Mouse (Mus musculus) heart, embryonic 16.5 days (tissue): ENCODE results near the gene Arid5b. TPM values are rescaled to one million over a fixed set of nuclear protein-coding genes. Genes with fewer than 3 reads are reported as not detected.

Experiments used
- ATAC-seq: fragments of 200-750 bp; cut with Nextera tagmentation; replicated peaks from 2 replicates; pipeline ENCODE4 v1.8.0; 2017; ENCODE audit warnings: moderate number of reproducible peaks; ENCODE audit not compliant: insufficient read depth, low FRiP score; ENCODE audit errors: extremely low read depth
- H3K27ac ChIP-seq: fragments of 300-500 bp; sonication (generic); 2 replicates; pipeline ENCODE4 v1.5.1; 2014; ENCODE audit warnings: mild to moderate bottlenecking, low read length, control low read depth, moderate library complexity
- H3K27me3 ChIP-seq: fragments of 300-500 bp; sonication (generic); 2 replicates; pipeline ENCODE4 v1.6.1; 2014; ENCODE audit warnings: low read length, mixed read lengths; ENCODE audit not compliant: control insufficient read depth, insufficient read depth
- H3K36me3 ChIP-seq: fragments of 300-500 bp; sonication (generic); 2 replicates; pipeline ENCODE4 v1.6.1; 2014; ENCODE audit not compliant: control insufficient read depth, insufficient read depth
- H3K4me1 ChIP-seq: fragments of 300-500 bp; sonication (generic); 2 replicates; pipeline ENCODE4 v1.6.1; 2014; ENCODE audit warnings: low read length, mixed read lengths; ENCODE audit not compliant: control insufficient read depth, insufficient read depth
- H3K4me2 ChIP-seq: fragments of 300-500 bp; sonication (generic); 2 replicates; pipeline ENCODE4 v1.6.1; 2014; ENCODE audit warnings: low read depth, mild to moderate bottlenecking, control low read depth, low read length
- H3K4me3 ChIP-seq: fragments of 300-500 bp; sonication (generic); 2 replicates; pipeline ENCODE4 v1.5.1; 2014; ENCODE audit warnings: mild to moderate bottlenecking, control low read depth, low read length
- H3K9ac ChIP-seq: fragments of 300-500 bp; sonication (generic); 2 replicates; pipeline ENCODE4 v1.6.1; 2014; ENCODE audit warnings: low read length, control low read depth
- H3K9me3 ChIP-seq: fragments of 300-500 bp; sonication (generic); replicated peaks from 2 replicates; pipeline ENCODE4 v1.6.1; 2016; ENCODE audit warnings: low read length; ENCODE audit not compliant: control insufficient read depth
- WGBS: fragments of 180-500 bp; shearing (Covaris S2); extraction: QIAGEN DNeasy Blood & Tissue Kit; methylation state at CpG from one replicate; pipeline ENCODE4 v1.1.7; 2014; 5-methylcytosine and 5-hydroxymethylcytosine counted together
- polyA plus RNA-seq: library from polyadenylated mRNA; unstranded; fragments of >200 nt; fragmentation: Nextera tagmentation; extraction: Ambion mirVana; gene quantifications from 2 replicates; pipeline ENCODE4 v1.2.1, GENCODE M21; 2015

Gene Arid5b
- polyA plus RNA-seq, 1 experiment from 2014 or later, result 19.6 TPM

DNA sequence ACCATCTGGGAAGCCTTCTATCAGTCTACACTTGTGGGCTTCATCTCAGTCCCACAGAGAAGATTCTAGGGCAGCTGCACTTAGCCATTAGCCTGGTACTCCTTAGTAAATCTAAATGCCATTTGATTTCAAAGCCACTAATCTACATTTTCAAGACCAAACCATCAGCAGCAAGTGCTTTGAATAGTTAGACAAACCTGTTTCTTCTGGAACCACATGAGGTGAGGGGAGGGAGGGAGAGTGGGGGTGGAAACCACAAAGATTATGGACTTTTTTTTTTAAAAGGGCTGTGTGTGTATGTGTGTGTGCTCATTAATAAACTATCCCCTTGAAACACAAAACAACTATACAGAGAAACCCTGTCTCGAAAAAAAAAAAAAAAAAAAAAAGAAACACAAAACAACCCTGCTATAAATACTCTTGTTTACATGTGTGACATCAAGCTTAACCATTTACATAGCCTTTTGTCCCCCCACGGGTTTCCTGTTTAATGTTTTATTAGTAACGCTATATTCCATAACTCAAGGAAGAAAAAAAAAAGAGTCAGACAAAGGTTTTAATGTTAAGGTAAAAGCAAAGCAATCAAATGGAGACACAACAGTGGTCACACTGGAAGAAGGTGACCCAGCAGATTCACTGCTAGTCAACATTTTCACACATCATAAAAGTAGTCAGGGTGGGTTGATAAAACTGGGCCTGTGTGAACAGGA lies 38.3 kb downstream of the Arid5b start:
- H3K4me1 ChIP-seq, result peaks cover 8% of the 10 kb centered on the region; the same call in 1 of the 2 replicates
- no peaks in the 10 kb centered on the region for H3K9me3 ChIP-seq
- WGBS, result 68% methylated on average over 3 of the region's 3 CpGs
- H3K4me2 ChIP-seq, result no peak overlapping the region
- H3K9ac ChIP-seq, result no peak overlapping the region
- no peak overlapping the region for H3K4me3 ChIP-seq
- no peak overlapping the region; the same call in 1 of the 2 replicates for H3K27ac ChIP-seq
- ATAC-seq, result no peak
- H3K36me3 ChIP-seq, result peaks cover 19% of the 10 kb centered on the region
- H3K27me3 ChIP-seq, result no peaks in the 10 kb centered on the region

DNA sequence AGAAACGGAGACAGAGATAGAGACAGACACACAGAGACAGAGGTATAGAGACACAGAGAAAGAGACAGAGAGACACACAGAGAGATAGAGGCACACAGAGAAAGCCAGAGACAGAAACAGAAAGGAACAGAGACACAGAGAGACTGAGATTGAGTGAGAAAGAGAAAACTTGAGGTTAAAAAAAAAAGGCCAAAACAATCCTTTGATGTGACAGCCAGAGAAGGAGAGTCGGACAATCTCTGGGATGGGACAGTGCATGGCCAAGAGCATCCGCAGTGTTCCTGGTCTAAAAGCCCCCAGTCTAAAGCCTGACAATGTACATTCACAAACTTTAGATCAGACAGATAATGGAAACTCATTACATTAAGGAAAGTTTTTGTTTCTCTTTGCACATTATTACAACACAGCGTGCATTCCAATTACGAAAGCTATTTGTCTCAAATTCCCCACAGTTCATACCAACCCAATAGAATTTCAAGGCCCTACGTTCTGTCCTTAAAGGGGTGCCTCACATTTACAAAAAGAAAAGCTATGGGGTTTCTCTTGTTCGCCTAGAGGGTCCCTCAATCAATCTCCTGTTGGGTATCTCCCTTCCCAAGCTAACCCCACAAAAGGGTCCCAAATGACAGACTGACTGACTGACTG lies 39.0 kb downstream of the Arid5b start:
- no peak overlapping the region for H3K4me3 ChIP-seq
- H3K27me3 ChIP-seq, result no peaks in the 10 kb centered on the region
- H3K4me1 ChIP-seq, result peaks cover 8% of the 10 kb centered on the region; the same call in 1 of the 2 replicates
- H3K9me3 ChIP-seq, result no peaks in the 10 kb centered on the region
- no peak overlapping the region for H3K9ac ChIP-seq
- 75% methylated on average over 7 of the region's 7 CpGs for WGBS
- no peak for ATAC-seq
- no peak overlapping the region for H3K4me2 ChIP-seq
- peak overlapping the region; percentile 18; the same call in 1 of the 2 replicates for H3K27ac ChIP-seq
- peaks cover 22% of the 10 kb centered on the region for H3K36me3 ChIP-seq

DNA sequence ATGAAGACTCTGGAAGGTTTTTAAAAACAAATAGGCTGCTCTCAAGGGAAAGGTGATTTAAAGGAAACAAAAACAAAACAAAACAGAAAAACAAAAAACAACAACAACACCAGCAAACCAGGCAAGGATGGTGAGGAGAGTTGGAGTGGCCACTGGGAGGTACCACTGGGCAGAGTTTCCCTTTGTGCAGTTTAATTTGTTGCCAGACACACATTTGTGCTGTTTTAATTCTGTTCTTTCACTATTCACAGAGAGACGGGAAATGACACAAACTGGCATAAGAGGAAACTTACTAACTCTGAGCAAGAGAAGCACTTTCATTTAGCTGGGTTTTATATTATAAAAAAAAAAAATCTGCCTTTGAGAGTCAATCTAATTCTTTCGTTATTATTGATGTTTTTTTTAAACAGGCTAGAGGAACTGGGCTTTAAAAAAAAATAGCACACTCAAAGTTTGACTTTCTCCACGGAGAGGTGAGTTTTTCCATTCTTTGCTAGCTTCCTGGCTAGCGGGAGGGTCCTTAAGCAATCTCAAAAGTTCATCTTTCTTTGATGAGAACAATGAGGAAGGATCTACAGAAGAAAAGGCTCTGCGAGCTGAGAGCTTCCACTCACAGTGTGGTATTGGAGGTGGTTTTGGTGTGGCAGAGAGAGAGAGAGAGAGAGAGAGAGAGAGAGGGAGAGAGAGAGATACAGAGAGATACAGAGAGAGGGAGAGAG lies 39.7 kb downstream of the Arid5b start:
- peaks cover 28% of the 10 kb centered on the region for H3K36me3 ChIP-seq
- WGBS, result 50% methylated on average over 5 of the region's 5 CpGs
- H3K4me3 ChIP-seq, result no peak overlapping the region
- ATAC-seq, result no peak
- H3K4me2 ChIP-seq, result peak overlapping the region; percentile 27; the same call in 1 of the 2 replicates
- peak overlapping the region; percentile 27; the same call in 1 of the 2 replicates for H3K27ac ChIP-seq
- H3K9me3 ChIP-seq, result no peaks in the 10 kb centered on the region
- H3K27me3 ChIP-seq, result no peaks in the 10 kb centered on the region
- no peak overlapping the region for H3K9ac ChIP-seq
- H3K4me1 ChIP-seq, result peaks cover 8% of the 10 kb centered on the region; the same call in 1 of the 2 replicates

DNA sequence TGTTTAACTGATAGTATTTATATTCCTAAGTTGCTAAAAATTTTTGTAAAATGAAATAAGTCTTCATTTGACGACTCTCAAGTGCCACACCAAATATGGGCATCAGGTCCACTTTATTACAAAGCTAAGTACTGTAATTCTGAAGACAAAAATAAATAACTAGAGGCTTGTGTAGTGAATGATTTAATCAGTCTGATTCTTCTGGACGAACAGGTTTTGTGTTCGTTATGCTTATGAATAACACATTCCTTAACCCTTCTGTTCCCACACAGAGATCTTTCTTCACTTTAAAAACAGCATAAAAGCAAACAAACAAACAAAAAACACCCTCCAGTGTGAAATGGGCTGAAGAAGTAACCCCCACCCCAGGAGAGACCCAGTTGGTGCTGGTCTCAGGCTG lies 40.4 kb downstream of the Arid5b start:
- Histone ChIP-seq H3K36me3 (peaks cover 33% of the 10 kb centered on the region), H3K4me3 (no peak overlapping the region), H3K9ac (no peak overlapping the region), H3K4me2 (no peak overlapping the region), H3K4me1 (peaks cover 8% of the 10 kb centered on the region; the same call in 1 of the 2 replicates), H3K27ac (peak overlapping the region; percentile 27), H3K9me3 (no peaks in the 10 kb centered on the region), H3K27me3 (no peaks in the 10 kb centered on the region)
- 57% methylated on average over 3 of the region's 3 CpGs for WGBS
- no peak for ATAC-seq

DNA sequence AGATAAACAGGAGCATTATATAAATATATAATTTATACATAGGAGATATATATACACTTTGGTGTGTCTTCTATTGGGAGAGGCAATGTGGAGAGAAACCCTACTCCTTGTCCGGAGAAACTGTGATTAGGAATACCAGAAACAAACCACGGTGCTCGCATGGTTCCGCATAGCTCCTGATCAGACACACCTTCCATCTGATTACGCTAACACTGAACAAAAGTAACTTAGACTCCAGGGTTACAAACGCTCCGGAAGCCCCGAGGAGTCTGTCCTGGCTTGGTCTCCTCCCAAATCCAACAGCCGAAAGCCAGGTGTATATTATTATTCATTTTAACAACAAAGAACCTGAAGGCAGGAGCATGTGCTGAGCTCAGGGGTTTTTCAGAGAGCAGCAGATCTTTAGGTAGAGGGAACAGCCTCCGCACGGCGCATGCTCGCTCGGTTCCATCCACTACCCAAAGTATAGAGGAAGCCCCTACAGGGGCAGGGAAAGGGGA lies 41.5 kb downstream of the Arid5b start:
- Histone ChIP-seq H3K27ac (no peak overlapping the region), H3K4me3 (no peak overlapping the region), H3K4me1 (peaks cover 8% of the 10 kb centered on the region; the same call in 1 of the 2 replicates), H3K27me3 (no peaks in the 10 kb centered on the region), H3K4me2 (no peak overlapping the region), H3K9ac (no peak overlapping the region), H3K9me3 (no peaks in the 10 kb centered on the region), H3K36me3 (peaks cover 26% of the 10 kb centered on the region)
- ATAC-seq, result no peak
- 83% methylated on average over 14 of the region's 14 CpGs for WGBS

DNA sequence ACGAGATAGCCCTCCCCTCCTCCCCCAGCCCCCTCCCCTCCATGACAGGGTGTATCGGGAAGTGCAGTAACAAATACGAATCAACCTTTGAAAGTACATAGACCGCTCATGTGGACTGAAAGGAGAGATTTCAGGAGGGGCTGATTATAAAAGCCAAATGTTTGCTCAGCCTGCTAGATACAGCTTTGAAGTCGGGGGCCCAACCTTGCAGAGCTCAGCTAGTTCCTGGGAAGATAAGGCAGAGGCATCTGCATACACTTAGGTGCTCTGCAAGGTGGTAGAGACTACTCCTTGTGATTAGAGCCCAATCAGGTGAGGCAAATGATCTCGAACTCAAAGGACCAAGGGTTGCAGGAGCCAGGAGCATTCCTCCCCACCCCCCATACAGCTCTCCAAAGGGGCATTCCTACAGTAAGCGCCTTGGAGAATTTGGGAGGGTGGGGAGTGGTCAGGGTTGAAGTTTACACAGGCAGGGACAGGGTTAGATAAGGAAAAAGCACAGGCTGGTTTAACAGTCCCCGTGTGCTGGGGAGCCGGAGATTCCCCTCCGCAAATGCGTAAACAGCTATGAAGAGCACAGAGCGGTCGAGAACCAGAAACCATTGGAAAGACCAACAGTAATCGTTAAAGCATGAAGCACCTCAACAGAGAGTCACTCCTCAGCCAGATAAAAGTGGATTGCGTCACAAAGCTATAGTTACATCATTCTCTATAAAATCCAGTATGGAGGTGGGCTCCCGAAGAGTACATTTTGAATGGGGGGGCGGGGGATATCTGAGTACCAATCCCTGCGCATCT lies 47.0 kb downstream of the Arid5b start:
- H3K9ac ChIP-seq, result peak overlapping the region; percentile 54
- peaks cover 18% of the 10 kb centered on the region for H3K4me1 ChIP-seq
- ATAC-seq, result peak; percentile 41; the same call in 1 of the 2 replicates
- 41% methylated on average over 18 of the region's 18 CpGs for WGBS
- H3K4me3 ChIP-seq, result no peak overlapping the region
- no peaks in the 10 kb centered on the region for H3K27me3 ChIP-seq
- H3K27ac ChIP-seq, result peak overlapping the region; percentile 21; the same call in 1 of the 2 replicates
- no peaks in the 10 kb centered on the region for H3K9me3 ChIP-seq
- H3K36me3 ChIP-seq, result peaks cover 21% of the 10 kb centered on the region
- H3K4me2 ChIP-seq, result peak overlapping the region; percentile 31; the same call in 1 of the 2 replicates

DNA sequence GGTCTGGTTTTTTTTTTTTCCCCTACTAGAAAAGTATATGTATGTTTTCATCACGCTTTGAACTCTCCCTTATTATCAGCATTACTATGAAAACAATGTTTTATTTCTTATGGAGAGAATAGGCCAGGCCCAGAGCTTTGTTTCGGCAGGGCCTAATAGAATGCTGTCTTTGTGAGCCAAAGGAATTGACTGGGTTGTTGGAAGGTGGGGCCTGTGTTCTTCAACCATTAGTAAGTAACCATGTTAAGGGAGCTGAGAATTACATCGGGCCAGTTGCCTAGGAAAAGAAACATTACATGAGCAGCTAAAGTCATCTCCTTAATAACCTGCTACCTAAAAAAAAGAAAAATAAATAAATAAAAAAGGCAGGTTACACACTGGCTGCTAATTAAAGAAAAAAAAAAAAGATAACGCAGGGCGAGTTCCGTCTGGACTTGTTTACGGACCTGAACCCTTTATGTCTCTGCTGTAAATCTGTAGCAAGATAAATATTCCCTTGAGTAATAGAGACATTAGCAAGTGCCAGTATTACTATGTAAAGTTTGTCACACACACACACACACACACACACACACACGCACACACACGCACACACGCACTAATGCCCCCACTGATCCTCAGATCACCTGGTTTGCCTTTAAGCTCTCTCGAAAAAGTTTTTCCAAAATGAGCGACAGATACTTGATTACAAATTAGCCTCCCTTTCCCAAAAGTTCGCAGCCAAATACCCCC lies 47.7 kb downstream of the Arid5b start:
- peak overlapping the region; percentile 54; the same call in 1 of the 2 replicates for H3K9ac ChIP-seq
- peaks cover 21% of the 10 kb centered on the region for H3K36me3 ChIP-seq
- 69% methylated on average over 13 of the region's 13 CpGs for WGBS
- no peak for ATAC-seq
- H3K27me3 ChIP-seq, result no peaks in the 10 kb centered on the region
- H3K4me2 ChIP-seq, result peak overlapping the region; percentile 31; the same call in 1 of the 2 replicates
- H3K9me3 ChIP-seq, result no peaks in the 10 kb centered on the region
- no peak overlapping the region for H3K4me3 ChIP-seq
- H3K27ac ChIP-seq, result peak overlapping the region; percentile 4; the same call in 1 of the 2 replicates
- H3K4me1 ChIP-seq, result peaks cover 18% of the 10 kb centered on the region
